Mouse (Mus musculus) neural tube, embryonic 11.5 days (tissue): ENCODE data around the gene L3mbtl2. TPM values are rescaled to one million over a fixed set of nuclear protein-coding genes. Genes with fewer than 3 reads are reported as not detected.

Experiments used
- polyA plus RNA-seq: library from polyadenylated mRNA; unstranded; fragments of >200 nt; fragmentation: Nextera tagmentation; extraction: Ambion mirVana; gene quantifications from 2 replicates; pipeline ENCODE4 v1.2.1, GENCODE M21; 2014

L3mbtl2 gene
- polyA plus RNA-seq, 1 experiment from 2014 or later, result 28.6 TPM

Other genes starting within 250 kb of the L3mbtl2 start
- gene Rbx1, start 197.6 kb upstream of the L3mbtl2 start, polyA plus RNA-seq, result 515 and 541 TPM in 2 replicates
- gene Ep300, start 78.5 kb upstream of the L3mbtl2 start, polyA plus RNA-seq, result 25.4 and 29.6 TPM in 2 replicates
- gene Chadl, start 33.4 kb downstream of the L3mbtl2 start, polyA plus RNA-seq, result 2.4 and 3.0 TPM in 2 replicates
- gene Zc3h7b, start 81.2 kb downstream of the L3mbtl2 start, polyA plus RNA-seq, result 48.8 TPM in 2 replicates
- gene Rangap1, start 81.6 kb downstream of the L3mbtl2 start, polyA plus RNA-seq, result 137 and 152 TPM in 2 replicates
- gene Tef, start 138.5 kb downstream of the L3mbtl2 start, polyA plus RNA-seq, result 13.7 and 14.1 TPM in 2 replicates
- 15.8 and 15.9 TPM in 2 replicates for gene Tob2, start 194.9 kb downstream of the L3mbtl2 start, polyA plus RNA-seq
- 197 and 203 TPM in 2 replicates for gene Phf5a, start 208.0 kb downstream of the L3mbtl2 start, polyA plus RNA-seq
- gene Aco2, start 208.4 kb downstream of the L3mbtl2 start, polyA plus RNA-seq, result 190 and 200 TPM in 2 replicates